Mouse (Mus musculus) G1E (cell line): ENCODE measurements around the gene Pqlc2.

Experiments used
- CTCF ChIP-seq: IDR thresholded peaks from 2 replicates; pipeline ENCODE4 v1.5.1; 2012; ENCODE audit warnings: low read depth, low read length, inconsistent platforms, mixed read lengths
- GATA1 ChIP-seq: IDR thresholded peaks from 2 replicates; pipeline ENCODE4 v1.6.1; 2012; ENCODE audit warnings: borderline replicate concordance, low read length, inconsistent platforms, mixed read lengths
- POLR2AphosphoS5 ChIP-seq: IDR thresholded peaks from 2 replicates; pipeline ENCODE4 v1.6.1; 2012; ENCODE audit warnings: low read depth, low read length, inconsistent platforms; ENCODE audit not compliant: insufficient replicate concordance
- TAL1 ChIP-seq: conservative IDR thresholded peaks from 2 replicates; pipeline ENCODE4 v1.6.1; 2012; ENCODE audit warnings: low read depth, low read length, inconsistent platforms, mixed read lengths

GRCm38 (mm10) chr4:139248736-139249135, 61.8 kb downstream of the Pqlc2 start:
- TF ChIP-seq CTCF: no peak
- TF ChIP-seq GATA1: no peak
- TF ChIP-seq POLR2AphosphoS5: no peak
- TF ChIP-seq TAL1: no peak
